Mouse (Mus musculus) bone marrow, adult 2 months (tissue): ENCODE results near the gene Prss12.

Experiments used
- CTCF ChIP-seq: fragments of 200-500 bp; IDR thresholded peaks from 2 replicates; pipeline ENCODE4 v1.5.1; 2011; ENCODE audit warnings: low read length, control low read depth; ENCODE audit not compliant: control insufficient read depth, insufficient read depth
- POLR2A ChIP-seq: fragments of 200-500 bp; IDR thresholded peaks from 2 replicates; pipeline ENCODE4 v1.6.1; 2011; ENCODE audit warnings: low read depth, mild to moderate bottlenecking, control low read depth, low read length, borderline replicate concordance; ENCODE audit not compliant: control insufficient read depth

DNA sequence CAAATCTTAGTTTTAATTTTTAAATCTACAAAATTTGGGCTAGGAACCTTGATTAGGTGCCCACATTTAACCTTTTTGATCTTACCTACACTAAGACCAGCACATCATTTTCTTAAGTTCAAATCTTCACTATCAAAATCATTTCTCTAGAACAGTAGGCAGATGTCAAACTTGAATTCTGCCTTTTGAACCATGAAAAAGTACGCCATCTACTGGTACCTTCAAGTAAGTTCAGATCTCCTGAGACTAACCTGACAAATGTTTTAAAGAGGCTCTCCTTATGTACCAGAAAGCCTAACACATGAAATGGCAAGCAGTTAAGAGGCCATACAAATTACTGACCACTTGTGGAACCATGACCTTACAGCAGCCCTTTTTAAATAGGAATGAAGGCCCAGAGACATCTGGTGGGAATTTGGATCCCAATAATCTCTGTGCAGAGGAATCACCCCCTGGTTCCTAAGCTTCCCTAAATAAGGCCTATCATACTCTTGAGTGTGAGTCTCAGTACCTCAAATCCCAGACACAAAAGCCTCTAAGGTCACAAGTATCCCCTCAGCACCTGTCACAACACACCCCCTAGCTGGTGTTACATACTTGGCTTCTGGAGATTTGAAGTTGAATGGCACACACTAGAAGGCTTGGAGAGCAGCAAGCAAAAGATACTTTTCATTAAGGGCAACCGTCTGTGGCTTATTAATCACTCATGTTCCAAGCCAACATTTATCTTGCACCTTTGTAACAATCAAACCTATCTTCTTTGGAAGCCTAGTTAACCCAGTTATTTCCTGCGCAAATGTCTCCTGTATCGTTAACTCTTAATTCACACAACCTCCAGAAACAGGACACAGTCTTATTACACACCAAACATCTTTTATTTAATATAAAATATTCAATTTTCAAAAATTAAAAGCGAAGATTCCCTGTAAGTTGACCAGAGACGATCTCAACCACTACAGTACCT is 60.3 kb downstream of the Prss12 start:
- TF ChIP-seq CTCF = no peak
- TF ChIP-seq POLR2A = no peak
